Mouse (Mus musculus): Measurements from ENCODE around the gene Gm5741.

- TF ChIP-seq POLR2A (IDR thresholded peaks at IDR 0.05; ENCODE audit: low read depth, low read length), result no peak
- TF ChIP-seq CTCF (IDR thresholded peaks at IDR 0.05; ENCODE audit: extremely low read depth, insufficient read depth, insufficient read length, insufficient replicate concordance), result no peak
Measured at GRCm38 (mm10) chr8:85035165-85035727, 32.5 kb downstream of the Gm5741 start.

All from spleen, adult 2 months (tissue).